Comparison of ENCODE assay signal across 8 mouse cellular contexts in the genomic region with DNA sequence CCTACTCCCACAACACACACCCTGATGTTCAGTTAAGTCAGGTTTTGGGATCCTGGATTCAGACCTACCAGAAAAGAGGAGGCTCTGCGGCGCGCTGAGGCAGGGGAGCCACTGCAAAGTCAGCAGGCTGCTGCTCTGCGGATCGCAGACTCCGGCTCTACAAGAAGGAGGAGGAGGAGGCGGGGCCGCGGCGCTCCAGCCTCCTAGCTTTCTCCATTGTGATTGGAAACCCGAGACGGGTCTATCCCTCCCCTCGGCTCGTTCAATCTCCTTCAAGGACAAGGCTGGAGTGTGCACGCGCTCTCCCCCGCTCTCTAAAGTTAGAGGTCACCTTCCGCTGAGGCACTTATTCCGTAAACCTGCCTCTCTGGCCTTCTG. TPM values are rescaled to one million over a fixed set of nuclear protein-coding genes. Genes with fewer than 3 reads are reported as not detected.
DNase-seq lines count a peak whose midpoint lies in the region; ATAC-seq and TF ChIP-seq lines count a peak whose summit lies in the region.

TSS of gene Ldhb (minus strand) at position 173 of the 378 bp plus-strand sequence.

- peak; percentile 97 for DNase-seq in embryonic facial prominence, embryonic 14.5 days (ENCODE audit: low spot score)
- DNase-seq in heart, adult 8-10 months (ENCODE audit: low spot score): peak; percentile 87
- peak; percentile 98 for DNase-seq in kidney, adult 2 months
- DNase-seq in limb, embryonic 10.5 days (ENCODE audit: low spot score): peak; percentile 90
- peak; percentile 98 for DNase-seq in midbrain, embryonic 11.5 days (ENCODE audit: low spot score, missing footprints)
- peak; percentile 81 for DNase-seq in right cerebral cortex, postnatal 4 days

- peaks cover 16% of the 10 kb centered on the region for H3K27me3 ChIP-seq in erythroblast, embryonic 14.5 days (ENCODE audit: control insufficient read depth)
- 0 out of 2 replicates have a peak, but pooled peaks cover 6% of the 10 kb centered on the region for H3K27me3 ChIP-seq in embryonic facial prominence, embryonic 14.5 days (replicated peaks; ENCODE audit: control insufficient read depth, insufficient read depth, low read length)
- H3K27me3 ChIP-seq in kidney, adult 2 months (replicated peaks; ENCODE audit: control insufficient read depth, insufficient read depth, low read length): no peaks in the 10 kb centered on the region
- peaks cover 15% of the 10 kb centered on the region for H3K27me3 ChIP-seq in limb, embryonic 10.5 days (ENCODE audit: low read depth, poor library complexity, severe bottlenecking)
- no peaks in the 10 kb centered on the region; the same call in none of the 2 replicates for H3K27me3 ChIP-seq in midbrain, embryonic 11.5 days (ENCODE audit: control insufficient read depth, insufficient read depth, low read length)

- 0% methylated on average over 16 of the region's 19 CpGs for WGBS in embryonic facial prominence, embryonic 14.5 days
- WGBS in kidney, adult 2 months: 0% methylated on average over 19 of the region's 19 CpGs
- under 1% methylated on average over 19 of the region's 19 CpGs for WGBS in limb, embryonic 10.5 days
- under 1% methylated on average over 19 of the region's 19 CpGs for WGBS in midbrain, embryonic 11.5 days

- peak; percentile 97 for TF ChIP-seq POLR2A in kidney, adult 2 months (IDR thresholded peaks at IDR 0.05; ENCODE audit: low read depth, low read length)

- H3K9ac ChIP-seq in embryonic facial prominence, embryonic 14.5 days (ENCODE audit: low read depth, low read length): peak within 1 kb of the TSS; percentile 67
- peak within 1 kb of the TSS; percentile 84 for H3K9ac ChIP-seq in midbrain, embryonic 11.5 days (ENCODE audit: low read length)

- H3K4me3 ChIP-seq in erythroblast, embryonic 14.5 days (replicated peaks): peak within 1 kb of the TSS; percentile 35
- peak within 1 kb of the TSS; percentile 55 for H3K4me3 ChIP-seq in embryonic facial prominence, embryonic 14.5 days (ENCODE audit: low read depth, low read length)
- H3K4me3 ChIP-seq in kidney, adult 2 months (ENCODE audit: insufficient read depth, low read depth, low read length): peak within 1 kb of the TSS; percentile 74
- H3K4me3 ChIP-seq in limb, embryonic 10.5 days: peak within 1 kb of the TSS; percentile 72
- H3K4me3 ChIP-seq in midbrain, embryonic 11.5 days (ENCODE audit: low read depth, low read length): peak within 1 kb of the TSS; percentile 60

- no peaks in the 10 kb centered on the region for H3K4me1 ChIP-seq in erythroblast, embryonic 14.5 days (ENCODE audit: control insufficient read depth)
- H3K4me1 ChIP-seq in embryonic facial prominence, embryonic 14.5 days (ENCODE audit: control insufficient read depth, insufficient read depth, low read length): peaks cover 8% of the 10 kb centered on the region; the same call in 1 of the 2 replicates
- H3K4me1 ChIP-seq in kidney, adult 2 months (ENCODE audit: control insufficient read depth, insufficient read depth, low read length): peaks cover 13% of the 10 kb centered on the region; the same call in 1 of the 2 replicates
- H3K4me1 ChIP-seq in limb, embryonic 10.5 days: peaks cover 60% of the 10 kb centered on the region
- H3K4me1 ChIP-seq in midbrain, embryonic 11.5 days (ENCODE audit: control insufficient read depth, insufficient read depth, low read length): peaks cover 17% of the 10 kb centered on the region

- no peaks in the 10 kb centered on the region for H3K9me3 ChIP-seq in erythroblast, embryonic 14.5 days (ENCODE audit: control insufficient read depth, low read length)
- no peaks in the 10 kb centered on the region for H3K9me3 ChIP-seq in embryonic facial prominence, embryonic 14.5 days (ENCODE audit: control insufficient read depth, low read length)
- no peaks in the 10 kb centered on the region for H3K9me3 ChIP-seq in limb, embryonic 10.5 days (replicated peaks)
- H3K9me3 ChIP-seq in midbrain, embryonic 11.5 days (ENCODE audit: control insufficient read depth, low read length): no peaks in the 10 kb centered on the region

- H3K4me2 ChIP-seq in embryonic facial prominence, embryonic 14.5 days (ENCODE audit: low read depth, low read length): peak within 1 kb of the TSS; percentile 69
- peak within 1 kb of the TSS; percentile 86 for H3K4me2 ChIP-seq in midbrain, embryonic 11.5 days

- H3K36me3 ChIP-seq in erythroblast, embryonic 14.5 days (ENCODE audit: control insufficient read depth): no peaks in the 10 kb centered on the region
- H3K36me3 ChIP-seq in embryonic facial prominence, embryonic 14.5 days (ENCODE audit: control insufficient read depth, insufficient read depth, low read length): 0 out of 2 replicates have a peak, but pooled peaks cover 8% of the 10 kb centered on the region
- H3K36me3 ChIP-seq in kidney, adult 2 months (ENCODE audit: control insufficient read depth, insufficient read depth, low read length): peaks cover 3% of the 10 kb centered on the region; the same call in 1 of the 2 replicates
- peaks cover 27% of the 10 kb centered on the region for H3K36me3 ChIP-seq in limb, embryonic 10.5 days
- H3K36me3 ChIP-seq in midbrain, embryonic 11.5 days (ENCODE audit: control insufficient read depth, insufficient read depth, low read length): no peaks in the 10 kb centered on the region

- no peak for TF ChIP-seq CTCF in kidney, adult 2 months (conservative IDR thresholded peaks at IDR 0.05; ENCODE audit: insufficient read depth, insufficient read length, low read depth, low read length)

- ATAC-seq in erythroblast, adult 5-6 weeks (replicated peaks; ENCODE audit: low FRiP score, poor library complexity, severe bottlenecking): no peak
- peak; percentile 98 for ATAC-seq in embryonic facial prominence, embryonic 14.5 days (ENCODE audit: low read depth)
- ATAC-seq in midbrain, embryonic 11.5 days (ENCODE audit: low FRiP score): peak; percentile 97

- peak within 1 kb of the TSS; percentile 22 for H3K27ac ChIP-seq in embryonic facial prominence, embryonic 14.5 days (replicated peaks; ENCODE audit: low read depth, low read length)
- H3K27ac ChIP-seq in kidney, adult 2 months (ENCODE audit: insufficient read depth, low read depth, low read length): peak within 1 kb of the TSS; percentile 96
- H3K27ac ChIP-seq in limb, embryonic 10.5 days: peak within 1 kb of the TSS; percentile 92
- H3K27ac ChIP-seq in midbrain, embryonic 11.5 days (ENCODE audit: low read depth, low read length): no peak within 1 kb of the TSS

RNA-seq across cellular contexts. Expression of gene Ldhb, which starts in this region (rescaled TPM):
- polyA plus RNA-seq in erythroblast, embryonic 14.5 days (2012): 0.12 TPM in 1 of 2 replicates, not detected in the other
- total RNA-seq in erythroblast, adult 5-6 weeks (2015; ENCODE audit: low replicate concordance): 6.3 and 12.3 TPM in 2 replicates
- 6.0 and 11.8 TPM in 2 replicates for total RNA-seq in erythroblast, adult 5-6 weeks (2017; ENCODE audit: low replicate concordance)
- polyA plus RNA-seq in embryonic facial prominence, embryonic 14.5 days (2014; fragmentation: Nextera tagmentation; extraction: Ambion mirVana): 218 and 247 TPM in 2 replicates
- 1,000 to 10,000 TPM; 3,276 to 3,540 (median 3,455) TPM for total RNA-seq in heart, adult 8-10 months (2022)
- polyA plus RNA-seq in kidney, adult 2 months (2012; rRNA removed): 2,043 and 2,340 TPM in 2 replicates
- polyA plus RNA-seq in limb, embryonic 10.5 days (2016; fragmentation: Nextera tagmentation; extraction: Ambion mirVana): 408 and 535 TPM in 2 replicates
- 363 and 385 TPM in 2 replicates for polyA plus RNA-seq in midbrain, embryonic 11.5 days (2014; fragmentation: Nextera tagmentation; extraction: Ambion mirVana)

Comparison
In these comparisons a context has a peak if more than half of its experiments do, and no peak if none do; other contexts are left out.
1. RNA of gene Ldhb (total RNA-seq): 3,276 to 3,540 TPM in heart, adult 8-10 months; 6.0 to 12.3 TPM in erythroblast, adult 5-6 weeks; every median in the first group is over 100 times any median in the second.
2. RNA of gene Ldhb (polyA plus RNA-seq): 2,043 to 2,340 TPM in kidney, adult 2 months, 408 to 535 TPM in limb, embryonic 10.5 days, 363 to 385 TPM in midbrain, embryonic 11.5 days and 218 to 247 TPM in embryonic facial prominence, embryonic 14.5 days; 0.12 TPM in erythroblast, embryonic 14.5 days; every median in the first group is over 100 times any median in the second.
3. Peak in every context shown above with its lines, with median percentiles within 50 percentile points of each other: H3K4me3 ChIP-seq and DNase-seq.